Mouse (Mus musculus): ENCODE data around the gene Gli1. TPM values are rescaled to one million over a fixed set of nuclear protein-coding genes. Genes with fewer than 3 reads are reported as not detected.

Gene Gli1
- polyA plus RNA-seq, 1 experiment, result 2.7 TPM

DNA sequence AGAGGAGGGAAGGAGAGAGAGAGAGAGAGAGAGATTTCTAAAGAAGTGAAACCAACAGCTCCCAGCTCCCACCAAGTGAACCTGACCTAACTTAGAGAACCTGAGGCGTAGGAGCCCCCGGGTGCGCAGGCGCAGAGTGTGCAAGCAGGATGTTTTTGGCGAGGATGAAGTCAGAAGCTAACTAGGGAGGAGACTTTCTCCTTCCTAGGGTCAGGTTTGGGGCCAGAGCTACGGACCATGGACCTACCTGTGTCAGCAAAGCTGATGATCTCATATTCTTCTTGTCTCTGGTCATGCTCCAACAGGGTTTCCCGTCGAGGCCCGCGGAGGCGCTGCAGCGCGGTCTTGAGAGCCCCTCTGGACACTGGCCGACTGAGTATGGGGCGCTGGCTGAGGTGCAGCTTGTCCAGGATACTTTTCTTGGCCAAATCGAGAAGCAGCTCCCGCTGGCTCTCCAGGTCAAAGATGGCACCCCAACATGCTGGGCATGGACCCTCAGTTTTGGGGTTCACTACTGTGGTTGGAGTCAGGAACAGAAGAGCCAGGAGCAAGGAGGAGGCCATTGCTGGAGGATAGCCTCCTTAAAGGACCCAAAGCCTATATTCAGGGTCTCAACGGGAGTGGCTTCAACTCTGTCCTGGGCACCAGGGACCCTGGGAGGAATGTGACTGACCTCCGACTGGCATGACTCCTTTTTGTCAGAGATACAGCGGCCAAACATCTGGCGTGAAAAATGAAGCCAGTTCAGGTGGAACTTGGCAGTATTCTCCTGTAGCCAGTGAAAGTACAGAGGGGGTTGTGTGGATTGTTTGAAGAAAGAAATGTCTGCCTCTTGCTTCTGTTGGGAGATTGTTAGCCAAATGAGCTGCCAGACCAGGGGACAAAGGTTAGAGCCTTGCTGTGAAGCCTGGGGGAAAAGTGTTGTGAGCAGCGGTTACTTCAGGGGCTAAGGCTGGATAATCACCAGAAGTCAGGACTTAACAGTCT is 28.4 kb upstream of the Gli1 start, which contains the start of gene Inhbc:
Gene Inhbc, minus strand, starts transcription at position 598 of the 987 bp plus-strand sequence.
- Histone ChIP-seq H3K27ac (ENCODE audit: control insufficient read depth, insufficient read depth, low read depth, low read length) (no peak within 1 kb of the TSS), H3K36me3 (ENCODE audit: control insufficient read depth, insufficient read depth, low read length) (no peaks in the 10 kb centered on the region), H3K4me1 (ENCODE audit: control insufficient read depth, insufficient read depth, low read length) (peaks cover 8% of the 10 kb centered on the region), H3K27me3 (ENCODE audit: control insufficient read depth, insufficient read depth, low read length) (no peaks in the 10 kb centered on the region), H3K4me3 (ENCODE audit: control insufficient read depth, low read depth, low read length) (peak within 1 kb of the TSS; percentile 32)
- TF ChIP-seq CTCF (IDR thresholded peaks at IDR 0.05; ENCODE audit: control insufficient read depth, insufficient read depth, insufficient replicate concordance, low read depth, low read length), result no peak
- TF ChIP-seq POLR2A (IDR thresholded peaks at IDR 0.05; ENCODE audit: control insufficient read depth, low read depth, low read length), result no peak

DNA sequence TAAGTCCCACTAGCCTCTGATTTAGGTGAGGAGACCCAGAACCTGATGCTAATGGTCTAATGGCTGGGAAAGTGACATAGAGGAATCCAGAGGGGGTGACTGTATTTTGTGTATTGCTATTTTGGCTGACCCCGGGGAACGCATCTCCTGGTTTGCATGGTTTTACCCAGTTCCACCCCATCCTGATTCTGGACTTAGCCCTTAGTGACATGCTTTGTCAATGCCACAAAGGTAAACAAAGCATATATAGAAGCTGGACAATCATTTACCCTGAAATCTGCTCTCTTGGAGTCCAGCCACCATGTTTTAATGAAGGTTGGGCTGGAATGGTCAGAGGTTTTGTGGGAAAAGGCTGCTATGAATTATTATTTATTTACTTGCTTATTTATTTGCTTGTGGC is 26.5 kb upstream of the Gli1 start:
- no peak for TF ChIP-seq POLR2A (IDR thresholded peaks at IDR 0.05; ENCODE audit: control insufficient read depth, low read depth, low read length)
- TF ChIP-seq CTCF (IDR thresholded peaks at IDR 0.05; ENCODE audit: control insufficient read depth, insufficient read depth, insufficient replicate concordance, low read depth, low read length), result no peak
- Histone ChIP-seq H3K36me3 (ENCODE audit: control insufficient read depth, insufficient read depth, low read length) (no peaks in the 10 kb centered on the region), H3K27me3 (ENCODE audit: control insufficient read depth, insufficient read depth, low read length) (no peaks in the 10 kb centered on the region), H3K27ac (ENCODE audit: control insufficient read depth, insufficient read depth, low read depth, low read length) (no peak overlapping the region), H3K4me3 (ENCODE audit: control insufficient read depth, low read depth, low read length) (no peak overlapping the region), H3K4me1 (ENCODE audit: control insufficient read depth, insufficient read depth, low read length) (peaks cover 8% of the 10 kb centered on the region)

GRCm38 (mm10) chr10:127367116-127367515 is 25.3 kb upstream of the Gli1 start:
- no peak overlapping the region for H3K4me3 ChIP-seq (ENCODE audit: control insufficient read depth, low read depth, low read length)
- no peak overlapping the region for H3K27ac ChIP-seq (ENCODE audit: control insufficient read depth, insufficient read depth, low read depth, low read length)
- H3K4me1 ChIP-seq (ENCODE audit: control insufficient read depth, insufficient read depth, low read length), result peaks cover 8% of the 10 kb centered on the region
- no peaks in the 10 kb centered on the region for H3K27me3 ChIP-seq (ENCODE audit: control insufficient read depth, insufficient read depth, low read length)
- TF ChIP-seq POLR2A (IDR thresholded peaks at IDR 0.05; ENCODE audit: control insufficient read depth, low read depth, low read length), result no peak
- no peak for TF ChIP-seq CTCF (IDR thresholded peaks at IDR 0.05; ENCODE audit: control insufficient read depth, insufficient read depth, insufficient replicate concordance, low read depth, low read length)
- no peaks in the 10 kb centered on the region for H3K36me3 ChIP-seq (ENCODE audit: control insufficient read depth, insufficient read depth, low read length)

- Histone ChIP-seq H3K27ac (ENCODE audit: control insufficient read depth, insufficient read depth, low read depth, low read length) (no peak overlapping the region), H3K36me3 (ENCODE audit: control insufficient read depth, insufficient read depth, low read length) (no peaks in the 10 kb centered on the region), H3K4me1 (ENCODE audit: control insufficient read depth, insufficient read depth, low read length) (no peaks in the 10 kb centered on the region), H3K4me3 (ENCODE audit: control insufficient read depth, low read depth, low read length) (no peak overlapping the region), H3K27me3 (ENCODE audit: control insufficient read depth, insufficient read depth, low read length) (no peaks in the 10 kb centered on the region)
- TF ChIP-seq POLR2A (IDR thresholded peaks at IDR 0.05; ENCODE audit: control insufficient read depth, low read depth, low read length) (no peak), CTCF (IDR thresholded peaks at IDR 0.05; ENCODE audit: control insufficient read depth, insufficient read depth, insufficient replicate concordance, low read depth, low read length) (no peak)
Observed at GRCm38 (mm10) chr10:127360714-127361113, 18.9 kb upstream of the Gli1 start.

- Histone ChIP-seq H3K27ac (ENCODE audit: control insufficient read depth, insufficient read depth, low read depth, low read length) (no peak overlapping the region), H3K4me3 (ENCODE audit: control insufficient read depth, low read depth, low read length) (no peak overlapping the region), H3K4me1 (ENCODE audit: control insufficient read depth, insufficient read depth, low read length) (peaks cover 8% of the 10 kb centered on the region), H3K36me3 (ENCODE audit: control insufficient read depth, insufficient read depth, low read length) (no peaks in the 10 kb centered on the region), H3K27me3 (ENCODE audit: control insufficient read depth, insufficient read depth, low read length) (no peaks in the 10 kb centered on the region)
- TF ChIP-seq CTCF (IDR thresholded peaks at IDR 0.05; ENCODE audit: control insufficient read depth, insufficient read depth, insufficient replicate concordance, low read depth, low read length) (no peak), POLR2A (IDR thresholded peaks at IDR 0.05; ENCODE audit: control insufficient read depth, low read depth, low read length) (no peak)
Observed at GRCm38 (mm10) chr10:127355336-127355735, 13.6 kb upstream of the Gli1 start.

GRCm38 (mm10) chr10:127353909-127354895 is 12.4 kb upstream of the Gli1 start, which contains the start of gene Inhbe:
Gene Inhbe, minus strand, starts transcription at chr10:127354411.
- TF ChIP-seq CTCF (IDR thresholded peaks at IDR 0.05; ENCODE audit: control insufficient read depth, insufficient read depth, insufficient replicate concordance, low read depth, low read length), result peak; percentile 36; the same call in 1 of the 2 replicates
- no peak for TF ChIP-seq POLR2A (IDR thresholded peaks at IDR 0.05; ENCODE audit: control insufficient read depth, low read depth, low read length)
- Histone ChIP-seq H3K36me3 (ENCODE audit: control insufficient read depth, insufficient read depth, low read length) (no peaks in the 10 kb centered on the region), H3K4me1 (ENCODE audit: control insufficient read depth, insufficient read depth, low read length) (peaks cover 15% of the 10 kb centered on the region), H3K27ac (ENCODE audit: control insufficient read depth, insufficient read depth, low read depth, low read length) (no peak within 1 kb of the TSS), H3K27me3 (ENCODE audit: control insufficient read depth, insufficient read depth, low read length) (no peaks in the 10 kb centered on the region), H3K4me3 (ENCODE audit: control insufficient read depth, low read depth, low read length) (no peak within 1 kb of the TSS)

All from testis, adult 2 months (tissue).